Comparison of ENCODE assay signal across 9 mouse cellular contexts in genomic region chr8:84738266-84738665, GRCm38 (mm10). TPM values are rescaled to one million over a fixed set of nuclear protein-coding genes. Genes with fewer than 3 reads are reported as not detected.
DNase-seq lines count a peak whose midpoint lies in the region; ATAC-seq lines count a peak whose summit lies in the region.
"Had no signal": no experiment of that assay in that cellular context is flagged by ENCODE, and none has a peak within 500 bp of the region (broad histone marks: within the 10 kb centered on the region; RNA-seq: fewer than 3 reads in every experiment).

No protein-coding gene starts in this region.

- H3K4me1 ChIP-seq in intestine, embryonic 16.5 days (ENCODE audit: control insufficient read depth, insufficient read depth, low read length) = peaks cover 51% of the 10 kb centered on the region
- peaks cover 53% of the 10 kb centered on the region for H3K4me1 ChIP-seq in intestine, embryonic 15.5 days (replicated peaks)
- H3K4me1 ChIP-seq in embryonic facial prominence, embryonic 11.5 days (ENCODE audit: control insufficient read depth, insufficient read depth, low read length) = peaks cover 43% of the 10 kb centered on the region
- H3K4me1 ChIP-seq in hindbrain, embryonic 12.5 days = peaks cover 64% of the 10 kb centered on the region
- peaks cover 68% of the 10 kb centered on the region for H3K4me1 ChIP-seq in midbrain, embryonic 12.5 days

- H3K9me3 ChIP-seq in intestine, embryonic 16.5 days (ENCODE audit: control insufficient read depth, low read length) = no peaks in the 10 kb centered on the region
- no peaks in the 10 kb centered on the region for H3K9me3 ChIP-seq in intestine, embryonic 15.5 days
- H3K9me3 ChIP-seq in embryonic facial prominence, embryonic 11.5 days (replicated peaks; ENCODE audit: control insufficient read depth, low read length) = no peaks in the 10 kb centered on the region
- H3K9me3 ChIP-seq in hindbrain, embryonic 12.5 days (replicated peaks) = no peaks in the 10 kb centered on the region
- no peaks in the 10 kb centered on the region for H3K9me3 ChIP-seq in midbrain, embryonic 12.5 days

- H3K4me2 ChIP-seq in intestine, embryonic 16.5 days (ENCODE audit: low read depth, low read length) = no peak overlapping the region
- H3K4me2 ChIP-seq in intestine, embryonic 15.5 days (replicated peaks) = no peak overlapping the region
- no peak overlapping the region for H3K4me2 ChIP-seq in embryonic facial prominence, embryonic 11.5 days (ENCODE audit: low read depth, low read length)
- H3K4me2 ChIP-seq in hindbrain, embryonic 12.5 days (replicated peaks) = no peak overlapping the region
- 0 out of 2 replicates have a peak overlapping the region, but pooled peaks have one; percentile 25 for H3K4me2 ChIP-seq in midbrain, embryonic 12.5 days (replicated peaks)

- ATAC-seq in intestine, embryonic 16.5 days = no peak
- no peak for ATAC-seq in intestine, embryonic 15.5 days
- no peak for ATAC-seq in embryonic facial prominence, embryonic 11.5 days (replicated peaks; ENCODE audit: insufficient number of reproducible peaks, low FRiP score, low TSS enrichment, low read depth)
- no peak for ATAC-seq in hindbrain, embryonic 12.5 days (ENCODE audit: low FRiP score)
- no peak for ATAC-seq in midbrain, embryonic 12.5 days (ENCODE audit: low FRiP score, low read depth)

- DNase-seq in embryonic facial prominence, embryonic 11.5 days (ENCODE audit: low spot score) = no peak
- no peak for DNase-seq in ovary, adult 18-20 months (ENCODE audit: low spot score)
- DNase-seq in left cerebral cortex, adult 18-20 months (ENCODE audit: low spot score in 2 of 2) = no peak
- DNase-seq in cerebellum, adult 8-10 months = no peak

- H3K4me3 ChIP-seq in intestine, embryonic 16.5 days (ENCODE audit: low read length) = no peak overlapping the region
- H3K4me3 ChIP-seq in intestine, embryonic 15.5 days (replicated peaks) = no peak overlapping the region
- H3K4me3 ChIP-seq in embryonic facial prominence, embryonic 11.5 days (ENCODE audit: low read depth, low read length) = no peak overlapping the region
- H3K4me3 ChIP-seq in hindbrain, embryonic 12.5 days = no peak overlapping the region
- no peak overlapping the region for H3K4me3 ChIP-seq in midbrain, embryonic 12.5 days

- no peaks in the 10 kb centered on the region for H3K36me3 ChIP-seq in intestine, embryonic 16.5 days (ENCODE audit: control insufficient read depth, insufficient read depth, low read length)
- no peaks in the 10 kb centered on the region for H3K36me3 ChIP-seq in intestine, embryonic 15.5 days
- H3K36me3 ChIP-seq in embryonic facial prominence, embryonic 11.5 days (replicated peaks; ENCODE audit: control insufficient read depth, insufficient read depth, low read depth, low read length) = no peaks in the 10 kb centered on the region
- H3K36me3 ChIP-seq in hindbrain, embryonic 12.5 days = no peaks in the 10 kb centered on the region
- no peaks in the 10 kb centered on the region for H3K36me3 ChIP-seq in midbrain, embryonic 12.5 days

- 39% methylated on average over 10 of the region's 10 CpGs for WGBS in intestine, embryonic 16.5 days
- WGBS in intestine, embryonic 15.5 days = 45% methylated on average over 10 of the region's 10 CpGs
- 11% methylated on average over 10 of the region's 10 CpGs for WGBS in embryonic facial prominence, embryonic 11.5 days
- WGBS in hindbrain, embryonic 12.5 days = 1% methylated on average over 10 of the region's 10 CpGs
- 2% methylated on average over 10 of the region's 10 CpGs for WGBS in midbrain, embryonic 12.5 days

- H3K27me3 ChIP-seq in intestine, embryonic 16.5 days (replicated peaks; ENCODE audit: control insufficient read depth, insufficient read depth, low read length) = peaks cover 10% of the 10 kb centered on the region; the same call in 1 of the 2 replicates
- peaks cover 19% of the 10 kb centered on the region for H3K27me3 ChIP-seq in intestine, embryonic 15.5 days (replicated peaks)
- H3K27me3 ChIP-seq in embryonic facial prominence, embryonic 11.5 days (ENCODE audit: control insufficient read depth, insufficient read depth, low read length) = peaks cover 47% of the 10 kb centered on the region
- peaks cover 99% of the 10 kb centered on the region for H3K27me3 ChIP-seq in hindbrain, embryonic 12.5 days
- H3K27me3 ChIP-seq in midbrain, embryonic 12.5 days = peaks cover 100% of the 10 kb centered on the region

- H3K27ac ChIP-seq in intestine, embryonic 16.5 days (ENCODE audit: low read length) = no peak overlapping the region
- H3K27ac ChIP-seq in intestine, embryonic 15.5 days = no peak overlapping the region
- H3K27ac ChIP-seq in embryonic facial prominence, embryonic 11.5 days (replicated peaks; ENCODE audit: low read depth, low read length) = no peak overlapping the region
- H3K27ac ChIP-seq in hindbrain, embryonic 12.5 days = peak overlapping the region; percentile 25; the same call in 1 of the 2 replicates
- H3K27ac ChIP-seq in midbrain, embryonic 12.5 days (replicated peaks) = no peak overlapping the region

- H3K9ac ChIP-seq in intestine, embryonic 16.5 days (ENCODE audit: low read depth, low read length) = peak overlapping the region; percentile 23; the same call in 1 of the 2 replicates
- no peak overlapping the region for H3K9ac ChIP-seq in intestine, embryonic 15.5 days
- peak overlapping the region; percentile 41 for H3K9ac ChIP-seq in embryonic facial prominence, embryonic 11.5 days (replicated peaks; ENCODE audit: low read length)
- peak overlapping the region; percentile 20; the same call in 1 of the 2 replicates for H3K9ac ChIP-seq in hindbrain, embryonic 12.5 days
- H3K9ac ChIP-seq in midbrain, embryonic 12.5 days (replicated peaks) = peak overlapping the region; percentile 39

RNA-seq across cellular contexts. Expression of gene G430095P16Rik, which starts 15.5 kb away (rescaled TPM):
- 2.0 and 2.6 TPM in 2 replicates for polyA plus RNA-seq in intestine, embryonic 16.5 days (2015; fragmentation: Nextera tagmentation; extraction: Ambion mirVana)
- polyA plus RNA-seq in intestine, embryonic 15.5 days (2015; fragmentation: Nextera tagmentation; extraction: Ambion mirVana) = 3.1 and 3.7 TPM in 2 replicates
- polyA plus RNA-seq in embryonic facial prominence, embryonic 11.5 days (2014; fragmentation: Nextera tagmentation; extraction: Ambion mirVana) = 3.6 and 5.7 TPM in 2 replicates
- 3.0 and 3.6 TPM in 2 replicates for polyA plus RNA-seq in hindbrain, embryonic 12.5 days (2016; fragmentation: Nextera tagmentation; extraction: Ambion mirVana)
- 2.0 and 2.4 TPM in 2 replicates for polyA plus RNA-seq in midbrain, embryonic 12.5 days (2016; fragmentation: Nextera tagmentation; extraction: Ambion mirVana)
- total RNA-seq in left cerebral cortex, adult 18-20 months (2021) = not detected
- total RNA-seq: layer of hippocampus, postnatal 10 days had no signal

RNA-seq across cellular contexts. Expression of gene Lyl1, which starts 37.0 kb away (rescaled TPM):
- 4.9 and 5.0 TPM in 2 replicates for polyA plus RNA-seq in intestine, embryonic 16.5 days (2015; fragmentation: Nextera tagmentation; extraction: Ambion mirVana)
- polyA plus RNA-seq in intestine, embryonic 15.5 days (2015; fragmentation: Nextera tagmentation; extraction: Ambion mirVana) = 5.1 and 5.5 TPM in 2 replicates
- 4.6 and 5.3 TPM in 2 replicates for polyA plus RNA-seq in embryonic facial prominence, embryonic 11.5 days (2014; fragmentation: Nextera tagmentation; extraction: Ambion mirVana)
- polyA plus RNA-seq in hindbrain, embryonic 12.5 days (2016; fragmentation: Nextera tagmentation; extraction: Ambion mirVana) = 4.6 and 4.9 TPM in 2 replicates
- polyA plus RNA-seq in midbrain, embryonic 12.5 days (2016; fragmentation: Nextera tagmentation; extraction: Ambion mirVana) = 3.5 and 5.6 TPM in 2 replicates
- total RNA-seq in left cerebral cortex, adult 18-20 months (2021) = 1 to 10 TPM; 2.6 TPM

RNA-seq across cellular contexts. Expression of gene Nacc1, which starts 50.6 kb away (rescaled TPM):
- polyA plus RNA-seq in intestine, embryonic 16.5 days (2015; fragmentation: Nextera tagmentation; extraction: Ambion mirVana) = 11.0 and 14.8 TPM in 2 replicates
- polyA plus RNA-seq in intestine, embryonic 15.5 days (2015; fragmentation: Nextera tagmentation; extraction: Ambion mirVana) = 14.8 and 17.0 TPM in 2 replicates
- polyA plus RNA-seq in embryonic facial prominence, embryonic 11.5 days (2014; fragmentation: Nextera tagmentation; extraction: Ambion mirVana) = 21.0 and 21.1 TPM in 2 replicates
- polyA plus RNA-seq in hindbrain, embryonic 12.5 days (2016; fragmentation: Nextera tagmentation; extraction: Ambion mirVana) = 20.9 and 21.3 TPM in 2 replicates
- 20.8 and 25.0 TPM in 2 replicates for polyA plus RNA-seq in midbrain, embryonic 12.5 days (2016; fragmentation: Nextera tagmentation; extraction: Ambion mirVana)
- total RNA-seq in left cerebral cortex, adult 18-20 months (2021) = 10 to 100 TPM; 93.7 to 99.0 TPM

RNA-seq across cellular contexts. Expression of gene Trmt1, which starts 52.2 kb away (rescaled TPM):
- 60.0 and 67.1 TPM in 2 replicates for polyA plus RNA-seq in intestine, embryonic 16.5 days (2015; fragmentation: Nextera tagmentation; extraction: Ambion mirVana)
- 59.9 and 68.3 TPM in 2 replicates for polyA plus RNA-seq in intestine, embryonic 15.5 days (2015; fragmentation: Nextera tagmentation; extraction: Ambion mirVana)
- polyA plus RNA-seq in embryonic facial prominence, embryonic 11.5 days (2014; fragmentation: Nextera tagmentation; extraction: Ambion mirVana) = 61.5 and 64.7 TPM in 2 replicates
- 51.2 and 55.9 TPM in 2 replicates for polyA plus RNA-seq in hindbrain, embryonic 12.5 days (2016; fragmentation: Nextera tagmentation; extraction: Ambion mirVana)
- polyA plus RNA-seq in midbrain, embryonic 12.5 days (2016; fragmentation: Nextera tagmentation; extraction: Ambion mirVana) = 53.6 and 58.8 TPM in 2 replicates
- total RNA-seq in left cerebral cortex, adult 18-20 months (2021) = 100 to 1,000 TPM in 1 of 2 experiments, 10 to 100 TPM in 1; 99.1 to 101 TPM
